Mouse (Mus musculus) lung, embryonic 15.5 days (tissue): ENCODE measurements around the gene Gm3336. TPM values are rescaled to one million over a fixed set of nuclear protein-coding genes. Genes with fewer than 3 reads are reported as not detected.

Source experiments
- ATAC-seq: fragments of 200-750 bp; cut with Nextera tagmentation; 2 replicates; pipeline ENCODE4 v1.8.0; 2017; ENCODE audit warnings: moderate number of reproducible peaks, borderline replicate concordance; ENCODE audit not compliant: low FRiP score, low TSS enrichment; ENCODE audit errors: extremely low read depth
- H3K27ac ChIP-seq: fragments of 300-500 bp; sonication (generic); 2 replicates; pipeline ENCODE4 v1.5.1; 2015; ENCODE audit warnings: moderate library complexity, mild to moderate bottlenecking, inconsistent platforms
- H3K27me3 ChIP-seq: fragments of 300-500 bp; sonication (generic); 2 replicates; pipeline ENCODE4 v1.6.1; 2015; ENCODE audit warnings: inconsistent platforms
- H3K36me3 ChIP-seq: fragments of 300-500 bp; sonication (generic); 2 replicates; pipeline ENCODE4 v1.6.1; 2015; ENCODE audit warnings: inconsistent platforms
- H3K4me1 ChIP-seq: fragments of 300-500 bp; sonication (generic); 2 replicates; pipeline ENCODE4 v1.6.1; 2015; ENCODE audit warnings: inconsistent platforms
- H3K4me2 ChIP-seq: fragments of 300-500 bp; sonication (generic); 2 replicates; pipeline ENCODE4 v1.6.1; 2015; ENCODE audit warnings: inconsistent platforms, mild to moderate bottlenecking, moderate library complexity
- H3K4me3 ChIP-seq: fragments of 300-500 bp; sonication (generic); 2 replicates; pipeline ENCODE4 v1.5.1; 2015; ENCODE audit warnings: mild to moderate bottlenecking, inconsistent platforms
- H3K9ac ChIP-seq: fragments of 300-500 bp; sonication (generic); 2 replicates; pipeline ENCODE4 v1.6.1; 2015; ENCODE audit warnings: inconsistent platforms
- H3K9me3 ChIP-seq: fragments of 300-500 bp; sonication (generic); 2 replicates; pipeline ENCODE4 v1.6.1; 2016; ENCODE audit warnings: inconsistent platforms
- WGBS: fragments of 180-500 bp; shearing (Covaris S2); methylation state at CpG from one replicate; pipeline ENCODE4 v1.1.7; 2015; 5-methylcytosine and 5-hydroxymethylcytosine counted together
- polyA plus RNA-seq: library from polyadenylated mRNA; unstranded; fragments of >200 nt; fragmentation: Nextera tagmentation; extraction: Ambion mirVana; gene quantifications from 2 replicates; pipeline ENCODE4 v1.2.1, GENCODE M21; 2015

The Gm3336 gene
- polyA plus RNA-seq, 1 experiment from 2014 or later: not detected

- Histone ChIP-seq H3K9me3 (no peaks in the 10 kb centered on the region), H3K27ac (no peak overlapping the region), H3K9ac (no peak overlapping the region), H3K4me3 (no peak overlapping the region), H3K4me1 (peaks cover 48% of the 10 kb centered on the region), H3K4me2 (no peak overlapping the region), H3K36me3 (no peaks in the 10 kb centered on the region), H3K27me3 (no peaks in the 10 kb centered on the region)
- WGBS: 79% methylated on average over 1 of the region's 1 CpGs
- no peak for ATAC-seq
Measured at GRCm38 (mm10) chr8:70762118-70762517, 43.8 kb downstream of the Gm3336 start.

DNA sequence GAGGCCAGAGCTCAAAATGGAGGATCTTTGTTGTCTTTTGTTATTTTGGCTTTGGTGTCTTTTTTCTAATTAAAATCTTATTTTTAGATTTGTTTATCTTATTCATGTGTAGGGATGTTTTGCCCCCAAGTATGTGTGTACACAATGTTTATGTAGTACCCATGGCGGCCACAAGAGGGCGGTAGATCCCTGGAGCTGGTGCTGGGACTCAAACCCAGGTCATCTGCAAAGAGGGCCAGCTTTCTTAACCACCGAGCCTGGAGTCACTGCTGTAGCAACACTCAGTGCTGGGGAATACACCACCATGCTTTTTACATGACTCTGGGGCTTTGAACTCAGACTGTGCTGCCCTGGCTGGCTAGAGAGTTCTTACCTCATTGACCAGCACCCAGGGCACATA, 45.0 kb downstream of the Gm3336 start:
- no peaks in the 10 kb centered on the region for H3K27me3 ChIP-seq
- peaks cover 7% of the 10 kb centered on the region for H3K36me3 ChIP-seq
- peaks cover 53% of the 10 kb centered on the region for H3K4me1 ChIP-seq
- 5% methylated on average over 3 of the region's 3 CpGs for WGBS
- no peak overlapping the region for H3K27ac ChIP-seq
- H3K4me2 ChIP-seq: no peak overlapping the region
- no peak overlapping the region for H3K4me3 ChIP-seq
- ATAC-seq: no peak
- H3K9me3 ChIP-seq: no peaks in the 10 kb centered on the region
- H3K9ac ChIP-seq: no peak overlapping the region

- Histone ChIP-seq H3K4me3 (no peak overlapping the region), H3K4me1 (peaks cover 47% of the 10 kb centered on the region), H3K27ac (no peak overlapping the region), H3K27me3 (no peaks in the 10 kb centered on the region), H3K36me3 (peaks cover 13% of the 10 kb centered on the region), H3K9ac (no peak overlapping the region), H3K4me2 (no peak overlapping the region), H3K9me3 (no peaks in the 10 kb centered on the region)
- WGBS: 65% methylated on average over 8 of the region's 8 CpGs
- ATAC-seq: no peak
Measured at GRCm38 (mm10) chr8:70764026-70764425, 45.7 kb downstream of the Gm3336 start.

GRCm38 (mm10) chr8:70764676-70765075, 46.3 kb downstream of the Gm3336 start:
- peaks cover 14% of the 10 kb centered on the region for H3K36me3 ChIP-seq
- no peaks in the 10 kb centered on the region for H3K9me3 ChIP-seq
- no peak for ATAC-seq
- H3K4me1 ChIP-seq: peaks cover 41% of the 10 kb centered on the region
- peak overlapping the region; percentile 97; the same call in 1 of the 2 replicates for H3K4me2 ChIP-seq
- no peak overlapping the region for H3K27ac ChIP-seq
- no peak overlapping the region for H3K4me3 ChIP-seq
- no peak overlapping the region for H3K9ac ChIP-seq
- no peaks in the 10 kb centered on the region for H3K27me3 ChIP-seq
- WGBS: 84% methylated on average over 13 of the region's 13 CpGs

DNA sequence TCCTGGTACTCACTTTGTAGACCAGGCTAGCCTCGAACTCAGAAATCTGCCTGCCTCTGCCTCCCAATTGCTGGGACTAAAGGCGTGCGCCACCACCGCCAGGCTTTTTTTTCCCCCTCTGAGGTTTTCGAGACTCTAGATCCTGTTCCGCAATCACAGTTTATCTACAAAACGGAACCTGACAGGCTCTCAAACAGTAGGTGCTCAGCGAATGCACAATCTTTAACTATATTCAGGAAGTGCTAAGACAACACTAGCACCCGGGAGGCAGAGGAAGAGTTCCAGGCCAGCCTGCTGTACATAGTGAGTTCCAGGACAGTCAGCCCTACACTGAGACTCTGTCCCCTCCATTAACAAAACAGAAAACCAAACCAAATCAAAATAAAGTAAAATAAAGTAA, 47.0 kb downstream of the Gm3336 start:
- H3K27me3 ChIP-seq: no peaks in the 10 kb centered on the region
- peaks cover 19% of the 10 kb centered on the region for H3K36me3 ChIP-seq
- peaks cover 35% of the 10 kb centered on the region for H3K4me1 ChIP-seq
- peak overlapping the region; percentile 52 for H3K4me3 ChIP-seq
- H3K9me3 ChIP-seq: no peaks in the 10 kb centered on the region
- ATAC-seq: no peak
- no peak overlapping the region for H3K27ac ChIP-seq
- 61% methylated on average over 9 of the region's 9 CpGs for WGBS
- peak overlapping the region; percentile 97 for H3K4me2 ChIP-seq
- H3K9ac ChIP-seq: no peak overlapping the region; the same call in 1 of the 2 replicates

DNA sequence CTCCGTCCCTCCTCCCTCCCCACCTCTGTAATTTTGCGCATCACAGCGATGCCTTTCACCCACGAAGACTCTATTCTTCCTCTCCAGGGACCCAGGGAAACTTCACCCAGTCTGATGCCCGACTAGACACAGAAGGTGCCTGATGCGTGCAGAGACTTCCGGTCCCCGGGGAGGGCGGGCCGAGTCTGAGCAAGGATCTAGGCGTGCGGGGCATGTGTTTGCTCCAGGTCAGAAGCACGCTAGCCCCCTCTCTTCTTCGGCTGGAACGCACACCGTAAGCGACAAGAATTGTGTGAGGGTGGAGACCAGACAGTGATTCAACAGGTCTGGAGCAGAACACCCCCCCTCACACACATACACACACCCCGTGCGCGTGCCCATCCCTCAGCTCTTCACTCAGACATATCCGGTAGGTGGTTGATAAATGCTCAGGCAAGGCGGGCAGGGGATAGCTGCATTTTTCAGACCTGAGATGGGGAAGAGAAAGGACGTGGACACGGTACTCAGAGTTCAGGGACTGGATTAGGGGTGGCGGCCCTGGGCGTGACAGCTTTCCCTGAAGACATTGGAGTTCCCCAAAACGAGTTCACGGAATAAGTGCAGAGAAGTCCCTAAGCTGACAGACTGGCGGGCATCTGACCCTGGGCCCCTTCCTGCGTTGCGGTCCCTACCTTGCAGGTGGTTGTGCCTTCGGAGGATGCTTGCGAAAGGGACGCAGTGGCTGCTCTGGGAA, 47.7 kb downstream of the Gm3336 start:
- no peak for ATAC-seq
- Histone ChIP-seq H3K27ac (peak overlapping the region; percentile 70), H3K36me3 (peaks cover 26% of the 10 kb centered on the region), H3K4me1 (peaks cover 34% of the 10 kb centered on the region), H3K4me2 (peak overlapping the region; percentile 97), H3K9ac (peak overlapping the region; percentile 61), H3K27me3 (no peaks in the 10 kb centered on the region), H3K4me3 (peak overlapping the region; percentile 52), H3K9me3 (no peaks in the 10 kb centered on the region)
- WGBS: 1% methylated on average over 34 of the region's 34 CpGs

- H3K4me1 ChIP-seq: peaks cover 27% of the 10 kb centered on the region
- peaks cover 34% of the 10 kb centered on the region for H3K36me3 ChIP-seq
- H3K27ac ChIP-seq: peak overlapping the region; percentile 70
- H3K9me3 ChIP-seq: no peaks in the 10 kb centered on the region
- WGBS: 6% methylated on average over 21 of the region's 21 CpGs
- H3K4me2 ChIP-seq: peak overlapping the region; percentile 97
- H3K4me3 ChIP-seq: peak overlapping the region; percentile 52
- peak overlapping the region; percentile 61 for H3K9ac ChIP-seq
- ATAC-seq: peak; percentile 72
- no peaks in the 10 kb centered on the region for H3K27me3 ChIP-seq
Measured at GRCm38 (mm10) chr8:70766571-70767440, 48.5 kb downstream of the Gm3336 start.

DNA sequence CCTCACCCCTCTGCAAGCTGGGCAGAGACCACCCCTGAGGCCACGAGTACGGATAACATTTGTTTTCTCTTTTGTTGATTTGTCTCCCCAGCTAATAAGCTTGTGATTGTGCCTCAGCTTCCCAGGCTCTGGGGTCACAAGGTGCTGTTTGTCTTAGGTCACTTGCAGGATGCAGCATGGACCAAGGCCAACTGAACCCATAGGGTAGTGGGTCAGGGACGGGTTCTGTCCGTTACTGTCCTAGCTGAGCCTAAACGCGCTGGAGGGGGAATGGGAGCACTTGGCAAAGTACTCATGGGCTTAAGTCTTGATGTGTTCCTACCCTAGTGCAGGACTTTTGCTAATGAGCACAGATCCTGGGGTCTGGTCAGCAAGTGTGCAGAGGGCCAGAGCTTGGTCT, 49.2 kb downstream of the Gm3336 start:
- Histone ChIP-seq H3K4me2 (no peak overlapping the region; the same call in 1 of the 2 replicates), H3K9ac (no peak overlapping the region), H3K4me1 (peaks cover 28% of the 10 kb centered on the region), H3K36me3 (peaks cover 38% of the 10 kb centered on the region), H3K27me3 (no peaks in the 10 kb centered on the region), H3K4me3 (no peak overlapping the region), H3K27ac (no peak overlapping the region; the same call in 1 of the 2 replicates), H3K9me3 (no peaks in the 10 kb centered on the region)
- WGBS: 74% methylated on average over 6 of the region's 6 CpGs
- no peak for ATAC-seq

GRCm38 (mm10) chr8:70768231-70768776, 50.0 kb downstream of the Gm3336 start:
- 93% methylated on average over 32 of the region's 32 CpGs for WGBS

DNA sequence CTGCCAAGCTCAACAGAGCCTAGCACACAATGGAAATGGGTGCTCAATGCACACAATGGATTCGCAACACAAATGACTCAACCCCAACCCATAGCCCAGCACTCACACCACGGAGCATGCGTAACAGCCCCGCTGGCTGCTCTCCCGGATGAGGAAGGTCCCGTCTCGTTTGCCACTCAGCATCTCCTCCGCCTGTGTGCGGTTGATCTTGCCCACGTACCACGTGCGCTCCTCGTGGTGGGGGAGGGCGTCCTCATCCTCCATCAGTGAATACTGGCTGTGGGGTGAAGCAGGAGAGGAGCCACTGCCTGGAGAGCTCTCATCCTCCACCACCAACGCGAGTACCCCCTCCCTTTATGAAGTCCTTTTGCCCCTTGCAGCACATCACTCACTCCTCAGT, 50.6 kb downstream of the Gm3336 start:
- ATAC-seq: no peak
- H3K27ac ChIP-seq: no peak overlapping the region
- no peak overlapping the region for H3K4me3 ChIP-seq
- no peak overlapping the region for H3K4me2 ChIP-seq
- peaks cover 40% of the 10 kb centered on the region for H3K4me1 ChIP-seq
- H3K9ac ChIP-seq: no peak overlapping the region
- peaks cover 38% of the 10 kb centered on the region for H3K36me3 ChIP-seq
- WGBS: 80% methylated on average over 16 of the region's 16 CpGs
- no peaks in the 10 kb centered on the region for H3K9me3 ChIP-seq
- no peaks in the 10 kb centered on the region for H3K27me3 ChIP-seq

More at GRCm38 (mm10) chr8:70768231-70768776, 50.0 kb downstream of the Gm3336 start:
- Histone ChIP-seq H3K4me3 (no peak overlapping the region), H3K27me3 (no peaks in the 10 kb centered on the region), H3K36me3 (peaks cover 38% of the 10 kb centered on the region), H3K4me2 (no peak overlapping the region), H3K9me3 (no peaks in the 10 kb centered on the region), H3K27ac (no peak overlapping the region), H3K9ac (no peak overlapping the region), H3K4me1 (peaks cover 36% of the 10 kb centered on the region)
- no peak for ATAC-seq

- H3K9ac ChIP-seq: no peak overlapping the region
- peaks cover 38% of the 10 kb centered on the region for H3K36me3 ChIP-seq
- H3K27ac ChIP-seq: no peak overlapping the region
- peak; percentile 23; the same call in 1 of the 2 replicates for ATAC-seq
- H3K9me3 ChIP-seq: no peaks in the 10 kb centered on the region
- H3K4me1 ChIP-seq: peaks cover 44% of the 10 kb centered on the region
- WGBS: 6% methylated on average over 26 of the region's 26 CpGs
- no peaks in the 10 kb centered on the region for H3K27me3 ChIP-seq
- H3K4me2 ChIP-seq: no peak overlapping the region
- no peak overlapping the region for H3K4me3 ChIP-seq
Measured at GRCm38 (mm10) chr8:70769359-70769758, 51.0 kb downstream of the Gm3336 start.
